In genomic region chr12:96226446-96226845, GRCm38 (mm10) we compare ENCODE assay signal across 22 mouse cellular contexts.
"Had no signal": no experiment of that assay in that cellular context is flagged by ENCODE, and none has a peak within 500 bp of the region (broad histone marks: within the 10 kb centered on the region; RNA-seq: fewer than 3 reads in every experiment).

No protein-coding gene starts in this region.

- ATAC-seq: hindbrain, embryonic 16.5 days; hindbrain, postnatal 0 days; inflammation-experienced regulatory T-cells, adult 6 months; intestine, embryonic 15.5 days; intestine, embryonic 16.5 days; intestine, postnatal 0 days had no signal

- DNase-seq: heart, postnatal 10 days; heart, postnatal 14 days; heart, postnatal 36 days; heart, postnatal 4 days; kidney, adult 11 months; kidney, adult 18-20 months; kidney, adult 2 months; kidney, adult 8-10 months; kidney, adult 9 months; kidney, postnatal 10 days; kidney, postnatal 14 days; kidney, postnatal 25 days; kidney, postnatal 36 days; kidney, postnatal 4 days; layer of hippocampus, adult 9-11 months; layer of hippocampus, postnatal 36 days had no signal
